ENCODE assay signal across 20 mouse cellular contexts in the genomic region with DNA sequence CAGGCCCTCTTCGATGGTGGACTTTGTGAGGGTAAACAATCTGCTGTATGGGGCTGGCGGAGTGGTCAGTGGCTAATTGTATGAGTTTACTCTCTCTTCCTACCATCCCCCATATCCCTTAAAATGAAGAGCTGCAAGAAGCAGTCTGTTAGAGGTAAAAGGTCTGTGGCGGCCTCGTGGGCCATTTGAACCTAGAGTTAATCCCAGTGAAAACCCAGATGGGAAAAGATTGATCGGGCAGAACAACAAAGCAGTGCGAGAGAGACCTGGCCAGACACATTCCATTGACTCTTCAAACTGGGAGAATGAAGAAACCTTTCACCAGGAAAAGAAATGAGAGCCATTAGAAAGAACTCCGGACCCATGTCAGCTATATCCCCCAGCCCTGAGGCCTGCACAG. TPM values are rescaled to one million over a fixed set of nuclear protein-coding genes. Genes with fewer than 3 reads are reported as not detected.
DNase-seq lines count a peak whose midpoint lies in the region; ATAC-seq and TF ChIP-seq lines count a peak whose summit lies in the region.
"Had no signal": no experiment of that assay in that cellular context is flagged by ENCODE, and none has a peak within 500 bp of the region (broad histone marks: within the 10 kb centered on the region; RNA-seq: fewer than 3 reads in every experiment).

No protein-coding gene starts in this region.

- TF ChIP-seq POLR2A in kidney, adult 2 months (IDR thresholded peaks at IDR 0.05; ENCODE audit: low read depth, low read length), result no peak

- WGBS in kidney, adult 2 months, result 54% methylated on average over 7 of the region's 7 CpGs
- WGBS in kidney, embryonic 16.5 days, result 62% methylated on average over 7 of the region's 7 CpGs
- WGBS in liver, embryonic 13.5 days (ENCODE audit: insufficient replicate concordance), result 69% methylated on average over 7 of the region's 7 CpGs

- no peak for TF ChIP-seq CTCF in kidney, adult 2 months (conservative IDR thresholded peaks at IDR 0.05; ENCODE audit: insufficient read depth, insufficient read length, low read depth, low read length)

- peaks cover 5% of the 10 kb centered on the region; the same call in 1 of the 2 replicates for H3K4me1 ChIP-seq in kidney, adult 2 months (ENCODE audit: control insufficient read depth, insufficient read depth, low read length)
- H3K4me1 ChIP-seq in kidney, embryonic 16.5 days (ENCODE audit: insufficient read depth, low read length), result peaks cover 14% of the 10 kb centered on the region; the same call in 1 of the 2 replicates
- H3K4me1 ChIP-seq in liver, embryonic 13.5 days (replicated peaks), result no peaks in the 10 kb centered on the region
- H3K4me1 ChIP-seq: hindbrain, embryonic 12.5 days had no signal

- no peaks in the 10 kb centered on the region for H3K9me3 ChIP-seq in kidney, embryonic 16.5 days (ENCODE audit: low read length)
- no peaks in the 10 kb centered on the region for H3K9me3 ChIP-seq in liver, embryonic 13.5 days (replicated peaks)
- H3K9me3 ChIP-seq: embryonic facial prominence, embryonic 13.5 days; heart, embryonic 10.5 days; hindbrain, embryonic 12.5 days had no signal

- no peak overlapping the region for H3K4me2 ChIP-seq in kidney, embryonic 16.5 days (replicated peaks; ENCODE audit: low read depth, low read length)
- no peak overlapping the region for H3K4me2 ChIP-seq in liver, embryonic 13.5 days
- H3K4me2 ChIP-seq: embryonic facial prominence, embryonic 13.5 days; hindbrain, embryonic 12.5 days had no signal

- H3K27ac ChIP-seq in kidney, adult 2 months (ENCODE audit: insufficient read depth, low read depth, low read length), result peak overlapping the region; percentile 45; the same call in 1 of the 2 replicates
- H3K27ac ChIP-seq in kidney, embryonic 16.5 days (ENCODE audit: low read length), result peak overlapping the region; percentile 96
- H3K27ac ChIP-seq in liver, embryonic 13.5 days, result no peak overlapping the region
- H3K27ac ChIP-seq: embryonic facial prominence, embryonic 13.5 days; gastrocnemius, adult 2 months; heart, embryonic 10.5 days; hindbrain, embryonic 12.5 days had no signal

- no peaks in the 10 kb centered on the region for H3K27me3 ChIP-seq in kidney, adult 2 months (replicated peaks; ENCODE audit: control insufficient read depth, insufficient read depth, low read length)
- no peaks in the 10 kb centered on the region for H3K27me3 ChIP-seq in kidney, embryonic 16.5 days (ENCODE audit: insufficient read depth, low read length)
- no peaks in the 10 kb centered on the region for H3K27me3 ChIP-seq in liver, embryonic 13.5 days
- H3K27me3 ChIP-seq: embryonic facial prominence, embryonic 13.5 days; hindbrain, embryonic 12.5 days; Patski had no signal

- no peak overlapping the region for H3K9ac ChIP-seq in kidney, embryonic 16.5 days (replicated peaks; ENCODE audit: low read length)
- H3K9ac ChIP-seq in liver, embryonic 13.5 days, result no peak overlapping the region
- H3K9ac ChIP-seq: embryonic facial prominence, embryonic 13.5 days; hindbrain, embryonic 12.5 days had no signal

- no peak overlapping the region for H3K4me3 ChIP-seq in kidney, adult 2 months (ENCODE audit: insufficient read depth, low read depth, low read length)
- no peak overlapping the region for H3K4me3 ChIP-seq in kidney, embryonic 16.5 days (ENCODE audit: low read length)
- H3K4me3 ChIP-seq in liver, embryonic 13.5 days (replicated peaks), result no peak overlapping the region
- H3K4me3 ChIP-seq: embryonic facial prominence, embryonic 13.5 days; gastrocnemius, adult 2 months; heart, embryonic 10.5 days; hindbrain, embryonic 12.5 days had no signal

- no peaks in the 10 kb centered on the region for H3K36me3 ChIP-seq in kidney, adult 2 months (ENCODE audit: control insufficient read depth, insufficient read depth, low read length)
- H3K36me3 ChIP-seq in kidney, embryonic 16.5 days (ENCODE audit: insufficient read depth, low read length), result no peaks in the 10 kb centered on the region
- H3K36me3 ChIP-seq in liver, embryonic 13.5 days, result no peaks in the 10 kb centered on the region
- H3K36me3 ChIP-seq: embryonic facial prominence, embryonic 13.5 days; heart, embryonic 10.5 days; hindbrain, embryonic 12.5 days had no signal

- DNase-seq in kidney, adult 2 months, result no peak
- no peak for DNase-seq in kidney, postnatal 25 days
- DNase-seq in kidney, postnatal 10 days, result no peak
- no peak for DNase-seq in liver, embryonic 13.5 days
- no peak for DNase-seq in liver
- DNase-seq: adrenal gland, postnatal 14 days; cerebellum, adult 11-12 months; cerebellum, adult 9-10 months; cerebellum, postnatal 25 days; gastrocnemius, adult 2 months; gastrocnemius, postnatal 25 days; heart, postnatal 10 days; heart, postnatal 4 days had no signal

- ATAC-seq in kidney, embryonic 16.5 days (ENCODE audit: low FRiP score, low TSS enrichment), result peak; percentile 58
- 0 out of 2 replicates have a peak, but pooled peaks have one; percentile 15 for ATAC-seq in liver, embryonic 13.5 days (ENCODE audit: low read depth)
- ATAC-seq: activated CD4-positive, CD25-positive, alpha-beta regulatory T cell, adult 4 months; forebrain, embryonic 14.5 days; Patski had no signal

RNA-seq across cellular contexts. Expression of gene Rin2, which starts 11.1 kb away (rescaled TPM):
- polyA plus RNA-seq in kidney, adult 2 months (2012; rRNA removed), result 17.0 and 18.8 TPM in 2 replicates
- polyA plus RNA-seq in kidney, embryonic 16.5 days (2015; fragmentation: Nextera tagmentation; extraction: Ambion mirVana), result 32.5 and 37.7 TPM in 2 replicates
- 1.7 and 2.6 TPM in 2 replicates for polyA plus RNA-seq in liver, embryonic 13.5 days (2015; fragmentation: Nextera tagmentation; extraction: Ambion mirVana)
